In genomic region chr6:94951971-94952768, GRCm38 (mm10) we compare ENCODE assay signal across 16 mouse cellular contexts.
"Had no signal": no experiment of that assay in that cellular context is flagged by ENCODE, and none has a peak within 500 bp of the region (broad histone marks: within the 10 kb centered on the region; RNA-seq: fewer than 3 reads in every experiment).

No protein-coding gene starts in this region.

- ATAC-seq: midbrain, embryonic 15.5 days had no signal

- H3K4me3 ChIP-seq: liver, embryonic 13.5 days; midbrain, embryonic 12.5 days; midbrain, embryonic 15.5 days; myocyte; neural tube, embryonic 13.5 days; stomach, embryonic 15.5 days had no signal

- H3K9ac ChIP-seq: liver, embryonic 13.5 days; midbrain, embryonic 12.5 days; midbrain, embryonic 15.5 days; neural tube, embryonic 13.5 days; stomach, embryonic 15.5 days had no signal

- DNase-seq: kidney, adult 18-20 months; kidney, postnatal 25 days; liver, embryonic 13.5 days; lung, adult 2 months; lung, postnatal 14 days; lung, postnatal 4 days; retina, postnatal 1 day; right cerebral cortex, postnatal 25 days; spleen, adult 18-20 months; thymus, postnatal 25 days had no signal

- H3K36me3 ChIP-seq: liver, embryonic 13.5 days; midbrain, embryonic 12.5 days; midbrain, embryonic 15.5 days; neural tube, embryonic 13.5 days; stomach, embryonic 15.5 days had no signal

- H3K4me2 ChIP-seq: liver, embryonic 13.5 days; midbrain, embryonic 12.5 days; midbrain, embryonic 15.5 days; neural tube, embryonic 13.5 days; stomach, embryonic 15.5 days had no signal

- H3K27me3 ChIP-seq: liver, embryonic 13.5 days; midbrain, embryonic 12.5 days; midbrain, embryonic 15.5 days; neural tube, embryonic 13.5 days; stomach, embryonic 15.5 days had no signal

- H3K27ac ChIP-seq: kidney, postnatal 0 days; liver, embryonic 13.5 days; midbrain, embryonic 12.5 days; midbrain, embryonic 15.5 days; neural tube, embryonic 13.5 days; stomach, embryonic 15.5 days had no signal

- H3K9me3 ChIP-seq: liver, embryonic 13.5 days; midbrain, embryonic 15.5 days; stomach, embryonic 15.5 days had no signal

- H3K4me1 ChIP-seq: liver, embryonic 13.5 days; midbrain, embryonic 15.5 days; stomach, embryonic 15.5 days had no signal
